ENCODE assay signal across 7 mouse cellular contexts in the genomic region with DNA sequence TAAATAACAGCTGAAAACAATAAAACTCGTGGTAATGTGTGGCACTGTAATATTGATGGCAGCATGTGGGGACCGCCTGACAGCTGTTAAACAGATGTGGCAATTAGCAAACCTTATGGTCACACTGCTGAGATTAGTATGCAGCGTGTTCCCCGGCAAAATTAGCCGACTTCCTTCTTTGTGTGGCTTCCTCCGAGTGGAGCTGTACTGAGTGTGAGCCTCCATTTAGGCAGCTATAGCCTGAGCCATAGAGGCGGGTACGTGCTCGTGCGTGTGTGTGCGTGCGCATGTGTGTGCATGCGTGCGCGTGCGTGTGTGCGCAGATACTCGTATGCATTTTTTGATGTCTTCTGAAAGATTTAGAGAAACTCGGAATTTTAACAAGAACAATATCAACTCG. TPM values are rescaled to one million over a fixed set of nuclear protein-coding genes. Genes with fewer than 3 reads are reported as not detected.
A peak's percentile ranks its signal among the peaks of the same experiment; 100 is the strongest.
DNase-seq lines count a peak whose midpoint lies in the region; ATAC-seq and TF ChIP-seq lines count a peak whose summit lies in the region.

No protein-coding gene starts in this region.

- no peak for DNase-seq in lung, postnatal 0 days (ENCODE audit: low spot score)
- DNase-seq in lung, postnatal 10 days, result no peak
- DNase-seq in embryonic facial prominence, embryonic 14.5 days (ENCODE audit: low spot score), result peak; percentile 67
- DNase-seq in induced T-regulatory cell, adult 2 months (ENCODE audit: low read depth), result peak; percentile 5
- no peak for DNase-seq in frontal cortex, adult 2 months (ENCODE audit: extremely low spot score in 1 of 2, low spot score in 1 of 2)
- DNase-seq in adrenal gland, postnatal 25 days, result no peak

- no peak for TF ChIP-seq CTCF in lung, postnatal 0 days (IDR thresholded peaks at IDR 0.05)

- ATAC-seq in lung, postnatal 0 days, result peak; percentile 23; the same call in 1 of the 2 replicates
- ATAC-seq in embryonic facial prominence, embryonic 14.5 days (ENCODE audit: low read depth), result 0 out of 2 replicates have a peak, but pooled peaks have one; percentile 47
- ATAC-seq in neural tube, embryonic 14.5 days (ENCODE audit: low read depth), result peak; percentile 85

- H3K4me3 ChIP-seq in lung, postnatal 0 days (ENCODE audit: low read depth, low read length), result no peak overlapping the region
- H3K4me3 ChIP-seq in embryonic facial prominence, embryonic 14.5 days (ENCODE audit: low read depth, low read length), result no peak overlapping the region
- no peak overlapping the region for H3K4me3 ChIP-seq in neural tube, embryonic 14.5 days (ENCODE audit: low read depth, low read length)

- WGBS in lung, postnatal 0 days, result 63% methylated on average over 20 of the region's 20 CpGs
- 68% methylated on average over 20 of the region's 20 CpGs for WGBS in embryonic facial prominence, embryonic 14.5 days
- 54% methylated on average over 20 of the region's 20 CpGs for WGBS in neural tube, embryonic 14.5 days

- no peak overlapping the region for H3K9ac ChIP-seq in lung, postnatal 0 days (replicated peaks; ENCODE audit: low read depth)
- no peak overlapping the region for H3K9ac ChIP-seq in embryonic facial prominence, embryonic 14.5 days (ENCODE audit: low read depth, low read length)
- no peak overlapping the region for H3K9ac ChIP-seq in neural tube, embryonic 14.5 days (replicated peaks; ENCODE audit: low read depth, low read length)

- H3K27me3 ChIP-seq in lung, postnatal 0 days (replicated peaks; ENCODE audit: insufficient read depth, low read length), result no peaks in the 10 kb centered on the region
- H3K27me3 ChIP-seq in embryonic facial prominence, embryonic 14.5 days (replicated peaks; ENCODE audit: control insufficient read depth, insufficient read depth, low read length), result no peaks in the 10 kb centered on the region
- no peaks in the 10 kb centered on the region for H3K27me3 ChIP-seq in neural tube, embryonic 14.5 days (ENCODE audit: control insufficient read depth, insufficient read depth, low read length)

- no peaks in the 10 kb centered on the region for H3K4me1 ChIP-seq in lung, postnatal 0 days (ENCODE audit: insufficient read depth, low read depth, low read length)
- no peaks in the 10 kb centered on the region for H3K4me1 ChIP-seq in embryonic facial prominence, embryonic 14.5 days (ENCODE audit: control insufficient read depth, insufficient read depth, low read length)
- H3K4me1 ChIP-seq in neural tube, embryonic 14.5 days (ENCODE audit: control insufficient read depth, insufficient read depth, low read length), result peaks cover 20% of the 10 kb centered on the region

- no peak overlapping the region for H3K27ac ChIP-seq in lung, postnatal 0 days (ENCODE audit: low read length)
- H3K27ac ChIP-seq in embryonic facial prominence, embryonic 14.5 days (replicated peaks; ENCODE audit: low read depth, low read length), result no peak overlapping the region
- H3K27ac ChIP-seq in neural tube, embryonic 14.5 days (ENCODE audit: low read depth, low read length), result peak overlapping the region; percentile 64

- TF ChIP-seq EP300 in lung, postnatal 0 days (IDR thresholded peaks at IDR 0.05), result no peak; the same call in 1 of the 2 replicates

- H3K4me2 ChIP-seq in lung, postnatal 0 days (replicated peaks; ENCODE audit: low read depth, low read length), result 0 out of 2 replicates have a peak overlapping the region, but pooled peaks have one; percentile 17
- peak overlapping the region; percentile 33 for H3K4me2 ChIP-seq in embryonic facial prominence, embryonic 14.5 days (ENCODE audit: low read depth, low read length)
- H3K4me2 ChIP-seq in neural tube, embryonic 14.5 days (ENCODE audit: low read depth, low read length), result no peak overlapping the region

- no peaks in the 10 kb centered on the region for H3K9me3 ChIP-seq in lung, postnatal 0 days (ENCODE audit: low read length)
- H3K9me3 ChIP-seq in embryonic facial prominence, embryonic 14.5 days (ENCODE audit: control insufficient read depth, low read length), result no peaks in the 10 kb centered on the region
- no peaks in the 10 kb centered on the region for H3K9me3 ChIP-seq in neural tube, embryonic 14.5 days (ENCODE audit: control insufficient read depth, low read length)

- no peaks in the 10 kb centered on the region for H3K36me3 ChIP-seq in lung, postnatal 0 days (ENCODE audit: insufficient read depth, low read length)
- H3K36me3 ChIP-seq in embryonic facial prominence, embryonic 14.5 days (ENCODE audit: control insufficient read depth, insufficient read depth, low read length), result no peaks in the 10 kb centered on the region
- no peaks in the 10 kb centered on the region for H3K36me3 ChIP-seq in neural tube, embryonic 14.5 days (ENCODE audit: control insufficient read depth, insufficient read depth, low read length)

RNA-seq across cellular contexts. Expression of a gene that starts 53.4 kb away (rescaled TPM):
- 14.0 and 15.8 TPM in 2 replicates for polyA plus RNA-seq in lung, postnatal 0 days (2015; fragmentation: Nextera tagmentation; extraction: Ambion mirVana)
- 39.0 and 41.9 TPM in 2 replicates for polyA plus RNA-seq in embryonic facial prominence, embryonic 14.5 days (2014; fragmentation: Nextera tagmentation; extraction: Ambion mirVana)
- polyA plus RNA-seq in neural tube, embryonic 14.5 days (2014; fragmentation: Nextera tagmentation; extraction: Ambion mirVana), result 24.5 and 25.5 TPM in 2 replicates
- polyA plus RNA-seq in frontal cortex, adult 2 months (2012; rRNA removed), result 18.0 and 18.2 TPM in 2 replicates
- 21.6 and 22.8 TPM in 2 replicates for total RNA-seq in adrenal gland, postnatal 25 days (2021)

Comparison
In these comparisons a context has a peak if more than half of its experiments do, and no peak if none do; other contexts are left out.
1. ATAC-seq: peak in every context shown above with its lines; median percentile 85 in neural tube, embryonic 14.5 days; 47 in embryonic facial prominence, embryonic 14.5 days; 23 in lung, postnatal 0 days.
2. DNase-seq: peak in embryonic facial prominence, embryonic 14.5 days (single experiment) and induced T-regulatory cell, adult 2 months (single experiment); none in lung, postnatal 0 days (single experiment), lung, postnatal 10 days (single experiment), frontal cortex, adult 2 months (0 of 2) and adrenal gland, postnatal 25 days (single experiment).